Mouse (Mus musculus) 3T3-L1 (cell line): ENCODE measurements around the gene Fam83e.
A peak's percentile ranks its signal among the peaks of the same experiment; 100 is the strongest.

Experiments used
- DNase-seq: peaks from one replicate; pipeline ENCODE4 v3.0.0-alpha.2; 2015; ENCODE audit warnings: low read depth, low spot score

The Fam83e gene

DNA sequence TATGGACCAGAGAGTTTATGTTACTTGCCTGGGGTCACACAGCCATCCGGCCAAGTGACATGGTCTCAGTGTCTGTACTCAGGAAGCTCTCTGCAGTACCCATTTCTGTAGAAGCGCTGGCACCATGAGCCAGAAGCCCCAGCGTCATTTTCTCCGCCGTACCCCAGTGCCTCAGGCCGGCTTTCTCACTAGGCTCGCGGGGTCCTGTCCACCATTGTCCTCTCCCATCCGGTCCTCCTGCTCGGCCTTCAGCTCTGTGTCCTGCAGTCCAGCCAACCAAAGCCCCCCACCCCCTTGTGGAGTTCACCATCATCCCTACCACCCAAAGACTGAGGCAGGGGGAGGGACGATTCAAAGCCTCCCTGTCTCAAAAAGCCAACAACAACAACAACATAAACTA lies 19.4 kb upstream of the Fam83e start:
- no peak for DNase-seq

DNA sequence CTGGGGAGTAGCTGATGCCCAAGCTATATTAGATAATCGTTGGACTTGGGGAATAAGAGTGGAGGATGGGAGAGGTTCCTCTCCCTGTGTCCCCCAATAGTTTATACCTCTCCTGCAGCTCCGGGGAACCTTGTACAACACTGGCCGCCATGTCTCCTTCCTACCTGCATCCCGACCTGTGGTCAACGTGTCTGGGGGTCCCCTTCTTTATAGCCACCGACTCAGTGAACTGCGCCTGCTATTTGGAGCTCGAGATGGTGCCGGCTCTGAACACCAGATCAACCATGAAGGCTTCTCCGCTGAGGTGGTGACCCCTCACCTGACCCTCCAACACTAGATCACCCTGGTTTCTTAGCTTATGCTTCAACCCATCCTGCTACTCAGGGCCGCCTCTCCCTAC lies 18.7 kb upstream of the Fam83e start:
- DNase-seq: no peak

DNA sequence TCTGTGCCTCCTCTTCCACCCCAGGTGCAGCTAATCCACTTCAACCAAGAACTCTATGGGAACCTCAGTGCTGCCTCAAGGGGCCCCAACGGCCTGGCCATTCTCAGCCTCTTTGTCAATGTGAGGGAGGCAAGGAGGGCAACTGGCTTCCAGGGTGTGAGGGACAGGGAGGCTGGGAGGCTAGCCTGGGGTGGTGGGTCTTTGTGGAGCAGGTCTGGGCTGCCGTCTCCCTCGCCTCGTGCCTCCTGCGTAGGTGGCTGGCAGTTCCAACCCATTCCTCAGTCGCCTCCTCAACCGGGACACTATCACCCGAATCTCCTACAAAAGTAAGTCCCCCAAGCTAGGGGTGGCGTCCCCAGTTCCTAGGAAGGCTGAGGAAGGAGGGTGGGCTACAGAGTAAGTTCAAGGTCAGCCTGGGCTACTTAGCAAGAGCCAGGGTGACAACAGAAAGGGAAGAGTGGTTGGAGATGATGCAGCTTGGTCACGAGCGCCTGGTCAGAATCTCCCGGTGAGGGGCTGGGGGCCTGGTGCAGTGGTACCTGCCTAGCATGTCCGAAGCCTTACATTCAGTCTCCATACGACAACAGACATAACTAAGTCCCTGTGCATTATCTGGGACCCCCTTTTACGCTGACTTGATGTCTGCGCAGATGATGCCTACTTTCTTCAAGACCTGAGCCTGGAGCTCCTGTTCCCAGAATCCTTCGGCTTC lies 18.0 kb upstream of the Fam83e start:
- DNase-seq: no peak

- DNase-seq: no peak
Observed at GRCm38 (mm10) chr7:45703521-45704033, 17.4 kb upstream of the Fam83e start.

- DNase-seq: peak; percentile 85
Observed at GRCm38 (mm10) chr7:45704046-45704559, 16.9 kb upstream of the Fam83e start.

DNA sequence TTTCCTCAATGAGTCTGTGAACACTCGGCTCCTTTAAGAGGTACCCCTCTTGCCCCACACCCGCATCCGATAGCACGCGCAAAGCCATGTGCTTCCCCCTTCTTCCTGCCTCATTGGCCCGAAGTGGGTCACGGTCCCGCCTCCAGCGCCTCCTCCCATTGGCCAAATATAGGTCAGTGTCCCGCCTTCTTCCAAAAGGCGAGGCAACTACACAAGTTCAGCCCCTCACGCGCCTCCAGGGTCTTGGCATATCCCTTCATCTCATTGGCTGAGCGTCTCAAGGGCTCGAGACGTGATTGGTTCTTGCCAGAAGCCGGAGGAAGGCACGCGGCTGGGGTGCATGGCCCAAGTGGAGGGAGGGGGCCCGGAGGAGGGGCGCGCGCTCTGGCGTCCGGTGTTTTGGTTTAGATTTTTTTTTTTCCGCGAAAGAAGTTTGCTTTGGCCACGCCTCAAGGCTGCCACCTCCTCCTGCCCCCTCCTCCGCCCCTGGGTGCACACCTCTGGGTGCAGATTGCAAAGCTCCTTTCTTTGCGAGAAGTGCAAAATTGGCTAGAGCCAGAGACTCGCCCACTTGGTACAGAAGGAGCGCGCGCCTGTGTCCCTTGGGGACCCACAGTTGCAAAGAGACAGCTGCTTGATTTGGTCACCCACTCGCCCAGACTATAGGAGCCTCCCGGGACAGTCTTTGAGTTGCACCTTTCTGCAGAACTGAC lies 16.1 kb upstream of the Fam83e start, which contains the start of gene Dbp:
Gene Dbp, plus strand, starts transcription at position 359 of the 713 bp plus-strand sequence.
- peak; percentile 98 for DNase-seq

GRCm38 (mm10) chr7:45705443-45705864 lies 15.6 kb upstream of the Fam83e start:
- no peak for DNase-seq

- DNase-seq: peak; percentile 75
Observed at GRCm38 (mm10) chr7:45705873-45706281, 15.1 kb upstream of the Fam83e start.

DNA sequence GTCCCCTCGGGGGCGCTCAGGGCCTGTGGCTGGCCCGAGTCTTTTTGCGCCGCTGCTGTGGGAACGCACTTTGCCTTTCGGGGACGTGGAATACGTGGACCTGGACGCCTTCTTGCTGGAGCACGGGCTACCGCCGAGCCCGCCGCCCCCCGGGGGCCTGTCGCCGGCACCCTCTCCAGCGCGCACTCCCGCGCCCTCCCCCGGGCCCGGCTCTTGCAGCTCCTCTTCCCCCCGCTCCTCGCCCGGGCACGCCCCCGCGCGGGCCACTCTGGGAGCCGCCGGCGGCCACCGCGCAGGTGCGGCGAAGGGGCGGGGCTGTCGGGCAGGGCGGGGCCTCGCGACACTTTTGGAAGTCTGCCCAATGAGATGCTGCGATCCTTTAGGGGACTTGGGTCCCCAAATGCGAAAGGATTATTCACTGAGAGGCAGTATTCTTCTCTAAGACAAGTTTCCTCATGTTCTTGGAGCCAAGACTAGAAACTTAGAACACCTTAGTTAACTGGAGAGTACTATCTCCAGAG lies 14.2 kb upstream of the Fam83e start:
- DNase-seq: peak; percentile 56

GRCm38 (mm10) chr7:45707375-45707967 lies 13.5 kb upstream of the Fam83e start:
- DNase-seq: peak; percentile 84

DNA sequence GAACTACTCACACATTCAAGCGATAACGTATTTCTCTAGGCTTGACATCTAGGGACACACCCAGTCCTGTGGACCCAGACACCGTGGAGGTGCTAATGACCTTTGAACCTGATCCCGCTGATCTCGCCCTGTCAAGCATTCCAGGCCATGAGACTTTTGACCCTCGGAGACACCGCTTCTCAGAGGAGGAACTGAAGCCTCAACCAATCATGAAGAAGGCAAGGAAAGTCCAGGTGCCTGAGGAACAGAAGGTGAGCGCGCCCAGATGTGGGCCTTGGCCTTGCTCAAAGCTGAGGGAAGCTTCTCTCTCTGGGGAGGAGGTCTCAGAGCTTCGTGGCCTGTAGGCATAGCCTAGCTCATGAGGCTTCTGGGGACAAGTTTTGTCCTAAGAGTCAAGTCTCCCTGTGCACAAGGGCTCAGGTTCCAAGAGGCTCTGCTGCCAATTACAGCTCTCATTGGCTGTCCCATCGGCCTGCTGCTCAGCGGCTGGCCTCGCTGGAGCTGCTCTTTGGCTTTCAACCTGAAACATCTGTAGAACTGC lies 12.7 kb upstream of the Fam83e start:
- no peak for DNase-seq

GRCm38 (mm10) chr7:45709036-45709435 lies 12.0 kb upstream of the Fam83e start:
- no peak for DNase-seq

GRCm38 (mm10) chr7:45709677-45710355 lies 11.2 kb upstream of the Fam83e start:
- DNase-seq: no peak

GRCm38 (mm10) chr7:45710477-45711191 lies 10.4 kb upstream of the Fam83e start:
- DNase-seq: no peak

DNA sequence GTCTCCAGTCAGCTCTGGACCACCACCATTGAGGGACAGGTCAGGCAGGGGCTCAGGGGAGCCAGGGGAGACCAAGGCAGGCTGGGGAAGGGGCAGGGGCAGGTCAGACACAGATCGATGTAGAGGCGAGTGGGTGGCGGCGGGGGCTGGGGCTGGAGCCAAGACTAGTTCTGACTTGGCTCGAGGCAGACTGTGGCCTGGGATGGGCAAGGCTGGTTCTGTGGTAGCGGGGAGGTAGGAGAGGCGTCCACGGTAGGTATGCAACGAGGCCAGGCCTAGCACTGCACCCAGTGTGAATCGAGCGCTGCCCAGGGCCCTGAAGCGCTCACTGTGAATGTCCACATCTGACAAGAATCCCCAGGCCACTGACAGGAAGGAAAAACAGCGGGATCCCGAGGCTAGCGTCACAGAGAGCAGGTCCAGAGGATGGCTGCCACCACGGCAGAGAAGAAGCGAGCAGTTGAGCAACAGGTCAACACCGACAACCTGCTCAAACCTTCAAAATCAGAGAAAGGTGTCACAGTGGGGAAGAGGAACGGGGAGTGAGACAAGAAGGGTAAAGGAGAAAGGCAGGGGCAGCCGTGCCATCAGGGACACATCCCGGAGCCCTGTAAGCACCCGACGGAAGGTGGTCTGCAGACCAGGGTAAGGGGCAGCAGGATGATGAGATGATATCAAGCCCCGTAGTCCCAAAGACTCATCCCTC lies 9.5 kb upstream of the Fam83e start:
- DNase-seq: no peak

DNA sequence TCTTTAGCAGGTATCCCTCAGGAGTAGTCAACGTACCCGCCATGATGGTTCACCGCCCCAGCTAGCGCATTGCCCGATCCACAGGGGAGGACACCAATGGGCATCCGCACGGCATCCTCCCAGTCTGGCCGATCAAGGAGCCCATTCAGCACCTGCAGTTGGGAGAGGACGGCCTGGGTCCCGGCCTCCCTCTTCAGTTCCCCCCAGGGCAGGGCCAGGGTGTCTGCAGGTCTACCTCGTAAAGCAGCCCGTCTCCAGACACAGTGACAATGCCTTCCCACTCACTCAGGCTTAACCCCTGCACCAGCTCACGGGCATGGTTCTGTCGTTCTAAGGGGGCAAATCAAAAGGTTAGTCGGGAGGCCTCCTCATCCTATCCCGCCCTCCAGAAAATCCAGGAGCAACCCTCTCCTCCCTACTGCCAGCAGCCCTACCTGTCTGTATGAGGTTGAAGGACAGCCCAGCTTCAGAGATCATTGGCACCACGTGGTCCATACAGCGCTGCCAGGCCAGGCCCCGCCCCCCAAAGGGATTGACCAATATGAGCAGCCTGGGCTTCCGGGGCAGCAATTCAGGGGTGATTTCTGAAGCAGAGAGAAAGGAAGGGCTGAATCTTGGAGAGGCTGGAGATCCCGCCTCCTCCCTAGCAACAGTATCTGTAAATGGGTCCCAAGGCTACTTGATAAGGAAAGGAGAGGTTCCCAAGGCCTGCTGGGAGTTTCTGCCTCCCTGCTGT lies 8.8 kb upstream of the Fam83e start:
- no peak for DNase-seq

- DNase-seq: no peak
Observed at GRCm38 (mm10) chr7:45713396-45713795, 7.6 kb upstream of the Fam83e start.

DNA sequence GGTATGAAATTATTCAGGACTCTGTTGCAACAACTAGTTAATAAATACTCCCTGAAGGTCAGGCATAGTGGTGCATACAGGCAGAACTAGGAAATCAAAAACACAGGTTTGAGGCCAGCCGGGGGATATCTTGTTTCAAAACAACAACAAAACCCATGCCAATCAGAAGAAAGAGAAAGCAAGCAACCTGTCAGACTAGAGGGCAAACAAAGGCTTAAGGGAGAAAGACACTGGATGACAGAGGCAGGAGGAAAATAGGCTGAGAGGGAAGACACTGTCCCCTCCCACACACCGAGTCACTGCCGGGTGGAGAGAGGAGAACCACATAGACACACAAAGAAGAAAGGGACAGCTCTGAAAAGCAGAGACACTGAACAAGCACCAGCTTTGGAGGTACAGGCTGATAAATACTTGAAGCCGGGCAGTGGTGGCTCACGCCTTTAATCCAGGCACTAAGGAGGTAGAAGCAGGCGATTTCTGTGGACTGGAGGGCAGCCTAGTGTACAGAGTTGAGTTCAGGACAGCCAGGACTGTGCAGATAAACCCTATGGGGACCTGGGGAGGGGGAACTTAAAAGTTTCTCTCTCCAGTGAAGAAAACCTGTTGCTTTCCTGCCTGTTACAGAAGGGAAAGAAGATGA lies 7.0 kb upstream of the Fam83e start:
- DNase-seq: no peak

- DNase-seq: peak; percentile 43
Observed at GRCm38 (mm10) chr7:45714630-45715089, 6.4 kb upstream of the Fam83e start.
